Mouse (Mus musculus): ENCODE data around the gene Dthd1. TPM values are rescaled to one million over a fixed set of nuclear protein-coding genes. Genes with fewer than 3 reads are reported as not detected.

Dthd1 gene
- polyA plus RNA-seq, 1 experiment from 2014 or later = not detected

DNA sequence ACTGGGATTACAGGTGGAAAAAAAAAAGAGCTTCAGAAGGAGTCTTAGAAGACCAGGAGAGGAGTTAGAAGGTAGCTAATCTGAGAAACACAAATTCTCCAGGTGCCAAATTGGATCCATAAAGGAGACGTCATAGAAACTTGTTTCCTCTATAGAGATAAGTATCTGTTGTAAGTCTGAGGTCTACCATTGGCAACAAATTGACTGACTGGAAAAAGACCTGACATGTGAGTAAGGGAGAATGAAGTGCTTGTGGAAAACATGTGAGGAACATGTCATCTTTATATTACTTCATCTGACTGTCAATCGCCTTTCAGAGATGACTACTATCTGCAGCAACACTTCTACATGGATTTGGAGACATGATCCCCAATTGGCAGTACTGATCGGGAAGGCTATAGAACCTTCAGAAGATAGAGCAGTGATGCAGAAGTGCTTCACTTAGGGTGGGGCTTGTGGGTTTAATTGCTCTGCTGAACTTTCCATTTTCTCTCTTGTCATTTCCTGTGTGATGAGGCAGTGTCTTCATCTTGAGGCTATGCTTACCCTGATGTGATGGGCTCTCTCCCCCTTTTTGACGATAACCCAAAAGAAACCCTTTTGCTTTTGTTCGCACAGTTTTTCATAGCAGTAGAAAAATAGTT is 22.6 kb upstream of the Dthd1 start:
- H3K9ac ChIP-seq (ENCODE audit: low read length) = no peak overlapping the region
- 87% methylated on average over 5 of the region's 5 CpGs for WGBS
- H3K4me1 ChIP-seq (replicated peaks; ENCODE audit: control insufficient read depth, insufficient read depth, low read length) = no peaks in the 10 kb centered on the region
- H3K4me3 ChIP-seq (ENCODE audit: low read length) = no peak overlapping the region
- no peaks in the 10 kb centered on the region for H3K27me3 ChIP-seq (ENCODE audit: control insufficient read depth, insufficient read depth, low read depth, low read length)
- H3K36me3 ChIP-seq (ENCODE audit: control insufficient read depth, insufficient read depth, low read length) = no peaks in the 10 kb centered on the region
- H3K9me3 ChIP-seq (ENCODE audit: control insufficient read depth, low read length) = no peaks in the 10 kb centered on the region
- no peak overlapping the region for H3K4me2 ChIP-seq (ENCODE audit: low read depth, low read length)
- ATAC-seq (ENCODE audit: low read depth) = no peak
- no peak overlapping the region for H3K27ac ChIP-seq (ENCODE audit: low read length)

- 70% methylated on average over 1 of the region's 1 CpGs for WGBS
- no peak for ATAC-seq (ENCODE audit: low read depth)
- H3K27me3 ChIP-seq (ENCODE audit: control insufficient read depth, insufficient read depth, low read depth, low read length) = no peaks in the 10 kb centered on the region
Observed at GRCm38 (mm10) chr5:62792776-62793175, 20.8 kb upstream of the Dthd1 start.

GRCm38 (mm10) chr5:62814072-62814414 is 420 bp downstream of the Dthd1 start:
- no peak for ATAC-seq (ENCODE audit: low read depth)
- Histone ChIP-seq H3K4me2 (ENCODE audit: low read depth, low read length) (no peak overlapping the region), H3K4me3 (ENCODE audit: low read length) (no peak overlapping the region), H3K9ac (ENCODE audit: low read length) (no peak overlapping the region), H3K27ac (ENCODE audit: low read length) (no peak overlapping the region), H3K27me3 (ENCODE audit: control insufficient read depth, insufficient read depth, low read depth, low read length) (no peaks in the 10 kb centered on the region), H3K36me3 (ENCODE audit: control insufficient read depth, insufficient read depth, low read length) (no peaks in the 10 kb centered on the region), H3K9me3 (ENCODE audit: control insufficient read depth, low read length) (no peaks in the 10 kb centered on the region), H3K4me1 (replicated peaks; ENCODE audit: control insufficient read depth, insufficient read depth, low read length) (no peaks in the 10 kb centered on the region)
- WGBS = 44% methylated on average over 1 of the region's 1 CpGs

More at GRCm38 (mm10) chr5:62792776-62793175, 20.8 kb upstream of the Dthd1 start:
- Histone ChIP-seq H3K36me3 (ENCODE audit: control insufficient read depth, insufficient read depth, low read length) (no peaks in the 10 kb centered on the region), H3K4me2 (ENCODE audit: low read depth, low read length) (no peak overlapping the region), H3K27ac (ENCODE audit: low read length) (no peak overlapping the region), H3K4me3 (ENCODE audit: low read length) (no peak overlapping the region), H3K9me3 (ENCODE audit: control insufficient read depth, low read length) (no peaks in the 10 kb centered on the region), H3K4me1 (replicated peaks; ENCODE audit: control insufficient read depth, insufficient read depth, low read length) (no peaks in the 10 kb centered on the region), H3K9ac (ENCODE audit: low read length) (no peak overlapping the region)

DNA sequence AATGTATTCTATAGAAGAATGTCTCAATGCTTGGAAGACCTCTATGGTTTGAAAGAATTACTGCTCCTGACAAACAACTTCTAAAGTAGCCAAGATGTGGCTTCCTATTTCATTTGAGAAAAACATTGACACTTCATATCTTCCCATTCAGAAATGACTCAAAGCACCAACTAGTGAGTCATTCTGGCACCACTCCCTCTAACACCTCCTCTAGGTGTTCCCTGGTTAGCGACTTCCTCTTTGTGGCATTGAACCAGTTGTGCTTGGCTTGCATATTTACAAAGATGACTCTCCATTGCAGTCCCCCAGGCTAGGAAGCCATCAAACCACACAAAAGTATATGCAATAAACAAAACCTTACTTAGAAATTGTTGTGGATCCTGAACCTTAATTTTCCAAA is 2.1 kb downstream of the Dthd1 start:
- H3K27me3 ChIP-seq (ENCODE audit: control insufficient read depth, insufficient read depth, low read depth, low read length) = no peaks in the 10 kb centered on the region
- no peaks in the 10 kb centered on the region for H3K9me3 ChIP-seq (ENCODE audit: control insufficient read depth, low read length)
- no peaks in the 10 kb centered on the region for H3K36me3 ChIP-seq (ENCODE audit: control insufficient read depth, insufficient read depth, low read length)
- no peaks in the 10 kb centered on the region for H3K4me1 ChIP-seq (replicated peaks; ENCODE audit: control insufficient read depth, insufficient read depth, low read length)
- WGBS = 75% methylated on average over 1 of the region's 1 CpGs
- no peak for ATAC-seq (ENCODE audit: low read depth)
- H3K9ac ChIP-seq (ENCODE audit: low read length) = no peak overlapping the region
- H3K27ac ChIP-seq (ENCODE audit: low read length) = no peak overlapping the region
- no peak overlapping the region for H3K4me2 ChIP-seq (ENCODE audit: low read depth, low read length)
- H3K4me3 ChIP-seq (ENCODE audit: low read length) = no peak overlapping the region

- 59% methylated on average over 2 of the region's 2 CpGs for WGBS
Observed at GRCm38 (mm10) chr5:62819567-62819966, 5.9 kb downstream of the Dthd1 start.

GRCm38 (mm10) chr5:62820363-62821271 is 7.0 kb downstream of the Dthd1 start:
- no peaks in the 10 kb centered on the region for H3K4me1 ChIP-seq (replicated peaks; ENCODE audit: control insufficient read depth, insufficient read depth, low read length)
- no peaks in the 10 kb centered on the region for H3K9me3 ChIP-seq (ENCODE audit: control insufficient read depth, low read length)
- ATAC-seq (ENCODE audit: low read depth) = no peak
- H3K4me2 ChIP-seq (ENCODE audit: low read depth, low read length) = no peak overlapping the region
- no peaks in the 10 kb centered on the region for H3K36me3 ChIP-seq (ENCODE audit: control insufficient read depth, insufficient read depth, low read length)
- no peak overlapping the region for H3K27ac ChIP-seq (ENCODE audit: low read length)
- no peak overlapping the region for H3K4me3 ChIP-seq (ENCODE audit: low read length)
- H3K9ac ChIP-seq (ENCODE audit: low read length) = no peak overlapping the region
- WGBS = 58% methylated on average over 8 of the region's 8 CpGs
- H3K27me3 ChIP-seq (ENCODE audit: control insufficient read depth, insufficient read depth, low read depth, low read length) = no peaks in the 10 kb centered on the region

More at GRCm38 (mm10) chr5:62819567-62819966, 5.9 kb downstream of the Dthd1 start:
- Histone ChIP-seq H3K4me3 (ENCODE audit: low read length) (no peak overlapping the region), H3K27ac (ENCODE audit: low read length) (no peak overlapping the region), H3K9ac (ENCODE audit: low read length) (no peak overlapping the region), H3K27me3 (ENCODE audit: control insufficient read depth, insufficient read depth, low read depth, low read length) (no peaks in the 10 kb centered on the region), H3K4me1 (replicated peaks; ENCODE audit: control insufficient read depth, insufficient read depth, low read length) (no peaks in the 10 kb centered on the region), H3K4me2 (ENCODE audit: low read depth, low read length) (no peak overlapping the region), H3K9me3 (ENCODE audit: control insufficient read depth, low read length) (no peaks in the 10 kb centered on the region), H3K36me3 (ENCODE audit: control insufficient read depth, insufficient read depth, low read length) (no peaks in the 10 kb centered on the region)
- no peak for ATAC-seq (ENCODE audit: low read depth)

GRCm38 (mm10) chr5:62842955-62843730 is 29.5 kb downstream of the Dthd1 start:
- Histone ChIP-seq H3K4me2 (ENCODE audit: low read depth, low read length) (no peak overlapping the region), H3K9me3 (ENCODE audit: control insufficient read depth, low read length) (no peaks in the 10 kb centered on the region), H3K4me3 (ENCODE audit: low read length) (no peak overlapping the region), H3K36me3 (ENCODE audit: control insufficient read depth, insufficient read depth, low read length) (no peaks in the 10 kb centered on the region), H3K9ac (ENCODE audit: low read length) (no peak overlapping the region), H3K27ac (ENCODE audit: low read length) (no peak overlapping the region), H3K27me3 (ENCODE audit: control insufficient read depth, insufficient read depth, low read depth, low read length) (no peaks in the 10 kb centered on the region), H3K4me1 (replicated peaks; ENCODE audit: control insufficient read depth, insufficient read depth, low read length) (no peaks in the 10 kb centered on the region)
- WGBS = 85% methylated on average over 3 of the region's 3 CpGs
- ATAC-seq (ENCODE audit: low read depth) = no peak

- 80% methylated on average over 6 of the region's 6 CpGs for WGBS
- H3K9ac ChIP-seq (ENCODE audit: low read length) = no peak overlapping the region
- H3K36me3 ChIP-seq (ENCODE audit: control insufficient read depth, insufficient read depth, low read length) = no peaks in the 10 kb centered on the region
- no peak overlapping the region for H3K4me2 ChIP-seq (ENCODE audit: low read depth, low read length)
- H3K27me3 ChIP-seq (ENCODE audit: control insufficient read depth, insufficient read depth, low read depth, low read length) = no peaks in the 10 kb centered on the region
- ATAC-seq (ENCODE audit: low read depth) = no peak
- no peak overlapping the region for H3K27ac ChIP-seq (ENCODE audit: low read length)
- no peaks in the 10 kb centered on the region for H3K9me3 ChIP-seq (ENCODE audit: control insufficient read depth, low read length)
- no peaks in the 10 kb centered on the region for H3K4me1 ChIP-seq (replicated peaks; ENCODE audit: control insufficient read depth, insufficient read depth, low read length)
- H3K4me3 ChIP-seq (ENCODE audit: low read length) = no peak overlapping the region
Observed at GRCm38 (mm10) chr5:62846571-62847131, 33.0 kb downstream of the Dthd1 start.

GRCm38 (mm10) chr5:62851337-62851736 is 37.7 kb downstream of the Dthd1 start:
- ATAC-seq (ENCODE audit: low read depth) = no peak
- Histone ChIP-seq H3K4me1 (replicated peaks; ENCODE audit: control insufficient read depth, insufficient read depth, low read length) (no peaks in the 10 kb centered on the region), H3K36me3 (ENCODE audit: control insufficient read depth, insufficient read depth, low read length) (no peaks in the 10 kb centered on the region), H3K9me3 (ENCODE audit: control insufficient read depth, low read length) (no peaks in the 10 kb centered on the region), H3K9ac (ENCODE audit: low read length) (no peak overlapping the region), H3K4me2 (ENCODE audit: low read depth, low read length) (no peak overlapping the region), H3K4me3 (ENCODE audit: low read length) (no peak overlapping the region), H3K27ac (ENCODE audit: low read length) (no peak overlapping the region), H3K27me3 (ENCODE audit: control insufficient read depth, insufficient read depth, low read depth, low read length) (no peaks in the 10 kb centered on the region)
- WGBS = 60% methylated on average over 2 of the region's 2 CpGs

All from lung, embryonic 16.5 days (tissue).